10 mouse cellular contexts compared by ENCODE assay signal in the genomic region with DNA sequence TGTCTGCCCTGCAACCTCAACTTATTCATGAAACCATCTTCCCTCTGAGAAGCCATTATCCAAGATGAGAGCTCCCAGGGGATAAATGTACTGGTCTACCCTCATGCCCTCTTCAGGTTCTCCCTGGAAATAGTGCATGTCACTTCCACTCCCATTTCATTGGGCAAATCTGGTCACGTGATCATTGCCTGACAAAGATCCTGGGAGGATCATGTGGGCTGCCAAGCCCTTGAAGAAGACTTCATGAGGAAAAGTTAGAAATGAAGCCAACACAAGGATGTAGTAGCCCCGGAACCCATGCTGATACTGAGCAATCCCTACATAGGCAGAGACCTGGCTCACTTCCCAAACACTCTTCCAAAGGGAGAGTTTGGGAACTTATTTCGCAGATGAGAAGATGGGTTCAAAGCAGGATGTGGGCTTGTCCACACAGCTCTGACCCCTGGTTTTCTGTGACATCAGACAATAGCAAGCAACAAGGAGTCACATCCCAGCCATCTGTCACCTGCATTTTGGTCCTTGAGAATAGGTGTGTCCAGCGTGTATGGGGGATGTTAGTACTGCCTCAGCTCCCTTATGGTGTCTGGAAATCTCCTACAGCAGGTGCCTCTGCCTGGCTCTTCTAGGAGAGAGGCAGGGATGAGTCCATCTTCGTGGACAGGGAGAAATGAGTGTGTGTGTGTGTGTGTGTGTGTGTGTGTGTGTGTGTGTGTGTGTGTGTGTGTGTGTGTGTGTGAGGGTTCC. TPM values are rescaled to one million over a fixed set of nuclear protein-coding genes. Genes with fewer than 3 reads are reported as not detected.
DNase-seq lines count a peak whose midpoint lies in the region; ATAC-seq and TF ChIP-seq lines count a peak whose summit lies in the region.
"Had no signal": no experiment of that assay in that cellular context is flagged by ENCODE, and none has a peak within 500 bp of the region (broad histone marks: within the 10 kb centered on the region; RNA-seq: fewer than 3 reads in every experiment).

No protein-coding gene starts in this region.

- H3K4me1 ChIP-seq in embryonic facial prominence, embryonic 15.5 days = peaks cover 26% of the 10 kb centered on the region
- peaks cover 16% of the 10 kb centered on the region for H3K4me1 ChIP-seq in embryonic facial prominence, embryonic 10.5 days
- H3K4me1 ChIP-seq in hindbrain, embryonic 16.5 days (ENCODE audit: control insufficient read depth, insufficient read depth, low read depth, low read length) = peaks cover 4% of the 10 kb centered on the region; the same call in 1 of the 2 replicates
- 0 out of 2 replicates have a peak, but pooled peaks cover 3% of the 10 kb centered on the region for H3K4me1 ChIP-seq in hindbrain, embryonic 10.5 days (replicated peaks)
- H3K4me1 ChIP-seq in liver, adult 2 months (ENCODE audit: control insufficient read depth, insufficient read depth, low read length) = peaks cover 25% of the 10 kb centered on the region
- H3K4me1 ChIP-seq in liver, embryonic 11.5 days (replicated peaks; ENCODE audit: control insufficient read depth, insufficient read depth, low read length) = peaks cover 13% of the 10 kb centered on the region
- H3K4me1 ChIP-seq in midbrain, postnatal 0 days (ENCODE audit: insufficient read depth, low read length) = no peaks in the 10 kb centered on the region
- H3K4me1 ChIP-seq: forebrain, embryonic 12.5 days had no signal

- no peak overlapping the region for H3ac ChIP-seq in myocyte (ENCODE audit: control insufficient read depth, insufficient read length)

- no peak for TF ChIP-seq CTCF in liver, adult 2 months (IDR thresholded peaks at IDR 0.05; ENCODE audit: low read depth, low read length)
- no peak for TF ChIP-seq CTCF in midbrain, postnatal 0 days (IDR thresholded peaks at IDR 0.05)

- no peak overlapping the region for H3K4me3 ChIP-seq in embryonic facial prominence, embryonic 15.5 days (replicated peaks)
- H3K4me3 ChIP-seq in embryonic facial prominence, embryonic 10.5 days = no peak overlapping the region
- no peak overlapping the region for H3K4me3 ChIP-seq in hindbrain, embryonic 16.5 days (ENCODE audit: low read length)
- no peak overlapping the region for H3K4me3 ChIP-seq in hindbrain, embryonic 10.5 days
- H3K4me3 ChIP-seq in liver, adult 2 months (ENCODE audit: insufficient read depth, low read depth, low read length) = no peak overlapping the region
- H3K4me3 ChIP-seq in liver, embryonic 11.5 days (ENCODE audit: low read depth, low read length) = no peak overlapping the region
- H3K4me3 ChIP-seq in myocyte = no peak overlapping the region
- no peak overlapping the region for H3K4me3 ChIP-seq in midbrain, postnatal 0 days (ENCODE audit: low read depth, low read length)
- H3K4me3 ChIP-seq: forebrain, embryonic 12.5 days had no signal

- H3K4me2 ChIP-seq in embryonic facial prominence, embryonic 15.5 days (replicated peaks) = no peak overlapping the region
- no peak overlapping the region for H3K4me2 ChIP-seq in hindbrain, embryonic 16.5 days (ENCODE audit: low read length)
- no peak overlapping the region for H3K4me2 ChIP-seq in liver, embryonic 11.5 days
- H3K4me2 ChIP-seq in myocyte (ENCODE audit: low read depth) = no peak overlapping the region
- H3K4me2 ChIP-seq in midbrain, postnatal 0 days (ENCODE audit: low read depth, low read length, poor library complexity, severe bottlenecking) = no peak overlapping the region
- H3K4me2 ChIP-seq: forebrain, embryonic 12.5 days had no signal

- H3K36me3 ChIP-seq in embryonic facial prominence, embryonic 15.5 days = peaks cover 19% of the 10 kb centered on the region; the same call in 1 of the 2 replicates
- H3K36me3 ChIP-seq in embryonic facial prominence, embryonic 10.5 days (replicated peaks) = peaks cover 14% of the 10 kb centered on the region
- no peaks in the 10 kb centered on the region for H3K36me3 ChIP-seq in hindbrain, embryonic 16.5 days (ENCODE audit: control insufficient read depth, insufficient read depth, low read length)
- H3K36me3 ChIP-seq in hindbrain, embryonic 10.5 days = no peaks in the 10 kb centered on the region
- peaks cover 31% of the 10 kb centered on the region for H3K36me3 ChIP-seq in liver, adult 2 months (ENCODE audit: control insufficient read depth, insufficient read depth, low read length)
- H3K36me3 ChIP-seq in liver, embryonic 11.5 days (ENCODE audit: control insufficient read depth, insufficient read depth, low read length) = peaks cover 5% of the 10 kb centered on the region; the same call in 1 of the 2 replicates
- H3K36me3 ChIP-seq in myocyte (ENCODE audit: control insufficient read depth, insufficient read depth) = no peaks in the 10 kb centered on the region
- no peaks in the 10 kb centered on the region for H3K36me3 ChIP-seq in midbrain, postnatal 0 days (ENCODE audit: insufficient read depth, low read length)
- H3K36me3 ChIP-seq: forebrain, embryonic 12.5 days had no signal

- 88% methylated on average over 5 of the region's 5 CpGs for WGBS in embryonic facial prominence, embryonic 15.5 days
- WGBS in embryonic facial prominence, embryonic 10.5 days = 89% methylated on average over 5 of the region's 5 CpGs
- 76% methylated on average over 5 of the region's 5 CpGs for WGBS in hindbrain, embryonic 16.5 days
- 88% methylated on average over 5 of the region's 5 CpGs for WGBS in hindbrain, embryonic 10.5 days
- WGBS in liver, adult 2 months = 47% methylated on average over 5 of the region's 5 CpGs
- 77% methylated on average over 5 of the region's 5 CpGs for WGBS in liver, embryonic 11.5 days
- WGBS in midbrain, postnatal 0 days = 85% methylated on average over 5 of the region's 5 CpGs

- H3K79me2 ChIP-seq in liver, adult 2 months (ENCODE audit: control insufficient read depth, insufficient read depth, low read length) = no peaks in the 10 kb centered on the region
- H3K79me2 ChIP-seq in myocyte (ENCODE audit: control insufficient read depth, insufficient read depth) = no peaks in the 10 kb centered on the region

- no peaks in the 10 kb centered on the region for H3K9me3 ChIP-seq in embryonic facial prominence, embryonic 15.5 days (replicated peaks)
- no peaks in the 10 kb centered on the region for H3K9me3 ChIP-seq in embryonic facial prominence, embryonic 10.5 days
- H3K9me3 ChIP-seq in hindbrain, embryonic 16.5 days (ENCODE audit: control insufficient read depth, low read length) = no peaks in the 10 kb centered on the region
- no peaks in the 10 kb centered on the region for H3K9me3 ChIP-seq in hindbrain, embryonic 10.5 days
- H3K9me3 ChIP-seq in liver, embryonic 11.5 days (ENCODE audit: control insufficient read depth, low read length) = no peaks in the 10 kb centered on the region
- no peaks in the 10 kb centered on the region for H3K9me3 ChIP-seq in midbrain, postnatal 0 days (ENCODE audit: low read length)
- H3K9me3 ChIP-seq: forebrain, embryonic 12.5 days had no signal

- DNase-seq in embryonic facial prominence, embryonic 10.5 days (ENCODE audit: low spot score) = no peak
- no peak for DNase-seq in hindbrain, embryonic 10.5 days (ENCODE audit: low spot score)
- DNase-seq in liver, adult 2 months (ENCODE audit: extremely low read depth, low read depth, low spot score) = peak; percentile 53
- no peak for DNase-seq in liver, embryonic 11.5 days (ENCODE audit: low spot score)
- DNase-seq in midbrain, postnatal 0 days (ENCODE audit: low spot score) = no peak
- DNase-seq: left cerebral cortex, postnatal 4 days had no signal

- 0 out of 2 replicates have a peak overlapping the region, but pooled peaks have one; percentile 11 for H3K27ac ChIP-seq in embryonic facial prominence, embryonic 15.5 days (replicated peaks)
- no peak overlapping the region for H3K27ac ChIP-seq in embryonic facial prominence, embryonic 10.5 days (replicated peaks)
- H3K27ac ChIP-seq in hindbrain, embryonic 16.5 days (ENCODE audit: low read depth, low read length) = peak overlapping the region; percentile 40; the same call in 1 of the 2 replicates
- no peak overlapping the region for H3K27ac ChIP-seq in hindbrain, embryonic 10.5 days
- peak overlapping the region; percentile 40; the same call in 1 of the 2 replicates for H3K27ac ChIP-seq in liver, adult 2 months (replicated peaks; ENCODE audit: insufficient read depth, low read depth, low read length)
- no peak overlapping the region for H3K27ac ChIP-seq in liver, embryonic 11.5 days (ENCODE audit: low read depth, low read length)
- no peak overlapping the region for H3K27ac ChIP-seq in midbrain, postnatal 0 days (ENCODE audit: low read depth, low read length)
- H3K27ac ChIP-seq: forebrain, embryonic 12.5 days had no signal

- ATAC-seq in embryonic facial prominence, embryonic 15.5 days (ENCODE audit: insufficient number of reproducible peaks, low FRiP score, low TSS enrichment, low read depth) = no peak
- no peak for ATAC-seq in hindbrain, embryonic 16.5 days
- no peak for ATAC-seq in liver, embryonic 11.5 days (replicated peaks; ENCODE audit: low FRiP score)
- no peak for ATAC-seq in midbrain, postnatal 0 days (ENCODE audit: low FRiP score)

- H3K27me3 ChIP-seq in embryonic facial prominence, embryonic 15.5 days = no peaks in the 10 kb centered on the region
- H3K27me3 ChIP-seq in embryonic facial prominence, embryonic 10.5 days (replicated peaks; ENCODE audit: low read depth, poor library complexity, severe bottlenecking) = no peaks in the 10 kb centered on the region
- no peaks in the 10 kb centered on the region for H3K27me3 ChIP-seq in hindbrain, embryonic 16.5 days (replicated peaks; ENCODE audit: control insufficient read depth, insufficient read depth, low read length)
- H3K27me3 ChIP-seq in hindbrain, embryonic 10.5 days (ENCODE audit: insufficient read depth, poor library complexity, severe bottlenecking) = no peaks in the 10 kb centered on the region
- H3K27me3 ChIP-seq in liver, adult 2 months (ENCODE audit: control insufficient read depth, insufficient read depth, low read length) = no peaks in the 10 kb centered on the region
- no peaks in the 10 kb centered on the region for H3K27me3 ChIP-seq in liver, embryonic 11.5 days (replicated peaks; ENCODE audit: control insufficient read depth, insufficient read depth, low read length)
- H3K27me3 ChIP-seq in myocyte (ENCODE audit: control insufficient read depth, insufficient read depth, insufficient read length) = no peaks in the 10 kb centered on the region
- H3K27me3 ChIP-seq in midbrain, postnatal 0 days (ENCODE audit: insufficient read depth, low read length) = no peaks in the 10 kb centered on the region
- H3K27me3 ChIP-seq: forebrain, embryonic 12.5 days had no signal

- H3K9ac ChIP-seq in embryonic facial prominence, embryonic 15.5 days = no peak overlapping the region
- H3K9ac ChIP-seq in hindbrain, embryonic 16.5 days (ENCODE audit: low read depth, low read length) = no peak overlapping the region
- no peak overlapping the region for H3K9ac ChIP-seq in liver, adult 2 months (ENCODE audit: low read depth, low read length)
- H3K9ac ChIP-seq in liver, embryonic 11.5 days (ENCODE audit: low read depth, low read length) = no peak overlapping the region
- no peak overlapping the region for H3K9ac ChIP-seq in midbrain, postnatal 0 days (replicated peaks; ENCODE audit: low read length, poor library complexity, severe bottlenecking)
- H3K9ac ChIP-seq: forebrain, embryonic 12.5 days had no signal

- no peak for TF ChIP-seq POLR2A in liver, adult 2 months (IDR thresholded peaks at IDR 0.05; ENCODE audit: extremely low read depth, insufficient read depth, low read length)
- no peak for TF ChIP-seq POLR2A in myocyte (IDR thresholded peaks at IDR 0.05; ENCODE audit: insufficient read length, low read depth)

RNA-seq across cellular contexts. Expression of a gene that starts 36.2 kb away (rescaled TPM):
- polyA plus RNA-seq in embryonic facial prominence, embryonic 15.5 days (2015; fragmentation: Nextera tagmentation; extraction: Ambion mirVana) = 73.3 and 75.7 TPM in 2 replicates
- polyA plus RNA-seq in embryonic facial prominence, embryonic 10.5 days (2016; fragmentation: Nextera tagmentation; extraction: Ambion mirVana) = 22.0 and 30.2 TPM in 2 replicates
- polyA plus RNA-seq in hindbrain, embryonic 16.5 days (2015; fragmentation: Nextera tagmentation; extraction: Ambion mirVana) = 51.8 and 55.7 TPM in 2 replicates
- polyA plus RNA-seq in hindbrain, embryonic 10.5 days (2016; fragmentation: Nextera tagmentation; extraction: Ambion mirVana) = 11.7 and 11.8 TPM in 2 replicates
- 85.5 and 109 TPM in 2 replicates for total RNA-seq in liver, adult 2 months (2014; rRNA removed)
- 225 and 231 TPM in 2 replicates for polyA plus RNA-seq in liver, adult 2 months (2012; rRNA removed)
- polyA plus RNA-seq in liver, embryonic 11.5 days (2014; fragmentation: Nextera tagmentation; extraction: Ambion mirVana) = 42.9 and 45.3 TPM in 2 replicates
- 5.5 TPM for polyA plus RNA-seq in myocyte (2012; fragmentation: generic; extraction: Trizol)
- 24.3 and 31.0 TPM in 2 replicates for total RNA-seq in midbrain, postnatal 0 days (2014; rRNA removed)
- 29.8 and 39.2 TPM in 2 replicates for polyA plus RNA-seq in midbrain, postnatal 0 days (2015; fragmentation: Nextera tagmentation; extraction: Ambion mirVana)

Comparison
In these comparisons a context has a peak if more than half of its experiments do, and no peak if none do; other contexts are left out.
1. H3K27ac ChIP-seq: peak in embryonic facial prominence, embryonic 15.5 days (single experiment), hindbrain, embryonic 16.5 days (single experiment) and liver, adult 2 months (single experiment); none in embryonic facial prominence, embryonic 10.5 days (single experiment), hindbrain, embryonic 10.5 days (single experiment), liver, embryonic 11.5 days (single experiment) and midbrain, postnatal 0 days (single experiment).